Mouse (Mus musculus) kidney, postnatal 0 days (tissue): ENCODE results near the gene Phkb. TPM values are rescaled to one million over a fixed set of nuclear protein-coding genes. Genes with fewer than 3 reads are reported as not detected.
A peak's percentile ranks its signal among the peaks of the same experiment; 100 is the strongest.
"Not testable (repeated sequence)": the region's sequence is repeated elsewhere in the genome, so short reads cannot be mapped to it uniquely, and the experiment has no call there.

ENCODE experiments used
- ATAC-seq: fragments of 200-750 bp; cut with Nextera tagmentation; replicated peaks from 2 replicates; pipeline ENCODE4 v1.8.0; 2017; ENCODE audit warnings: low read depth, moderate number of reproducible peaks, moderate TSS enrichment, moderate library complexity; ENCODE audit not compliant: low FRiP score
- DNase-seq: peaks from one replicate; pipeline ENCODE4 v3.0.0-alpha.2; 2016; ENCODE audit warnings: low spot score
- H3K27ac ChIP-seq: fragments of 300-500 bp; sonication (generic); 2 replicates; pipeline ENCODE4 v1.5.1; 2014; ENCODE audit warnings: mild to moderate bottlenecking
- H3K27me3 ChIP-seq: fragments of 300-500 bp; sonication (generic); 2 replicates; pipeline ENCODE4 v1.6.1; 2014; ENCODE audit warnings: low read length, mixed read lengths; ENCODE audit not compliant: insufficient read depth
- H3K36me3 ChIP-seq: fragments of 300-500 bp; sonication (generic); 2 replicates; pipeline ENCODE4 v1.6.1; 2014; ENCODE audit warnings: low read length, mixed read lengths; ENCODE audit not compliant: insufficient read depth
- H3K4me1 ChIP-seq: fragments of 300-500 bp; sonication (generic); replicated peaks from 2 replicates; pipeline ENCODE4 v1.6.1; 2014; ENCODE audit warnings: antibody characterized with exemption, low read length, mixed read lengths; ENCODE audit not compliant: insufficient read depth
- H3K4me2 ChIP-seq: fragments of 300-500 bp; sonication (generic); 2 replicates; pipeline ENCODE4 v1.6.1; 2014; ENCODE audit warnings: mild to moderate bottlenecking, low read length, moderate library complexity, mixed read lengths
- H3K4me3 ChIP-seq: fragments of 300-500 bp; sonication (generic); replicated peaks from 2 replicates; pipeline ENCODE4 v1.5.1; 2014; ENCODE audit warnings: low read depth, low read length
- H3K9ac ChIP-seq: fragments of 300-500 bp; sonication (generic); 2 replicates; pipeline ENCODE4 v1.6.1; 2014; ENCODE audit warnings: low read depth, low read length
- H3K9me3 ChIP-seq: fragments of 300-500 bp; sonication (generic); replicated peaks from 2 replicates; pipeline ENCODE4 v1.6.1; 2016; ENCODE audit warnings: low read length, inconsistent platforms, mixed read lengths
- CTCF ChIP-seq: IDR thresholded peaks from 2 replicates; pipeline ENCODE4 v1.5.1; 2016; ENCODE audit warnings: antibody characterized with exemption, low read depth, mild to moderate bottlenecking, moderate library complexity
- WGBS: fragments of 180-500 bp; shearing (Covaris S2); extraction: QIAGEN DNeasy Blood & Tissue Kit; methylation state at CpG from one replicate; pipeline ENCODE4 v1.1.7; 2014; 5-methylcytosine and 5-hydroxymethylcytosine counted together
- polyA plus RNA-seq: library from polyadenylated mRNA; unstranded; fragments of >200 nt; fragmentation: Nextera tagmentation; extraction: Ambion mirVana; gene quantifications from 2 replicates; pipeline ENCODE4 v1.2.1, GENCODE M21; 2015

Gene Phkb
- 43.3 and 44.8 TPM in 2 replicates for polyA plus RNA-seq

GRCm38 (mm10) chr8:85840657-85841488 is at the start of gene Phkb, which contains the start of gene Itfg1:
Gene Phkb, plus strand, starts transcription at chr8:85840959.
Gene Itfg1, minus strand, starts transcription at chr8:85840921.
- WGBS, result under 1% methylated on average over 53 of the region's 54 CpGs
- Histone ChIP-seq H3K27me3 (no peaks in the 10 kb centered on the region), H3K9ac (peak within 1 kb of the TSS; percentile 87), H3K27ac (peak within 1 kb of the TSS; percentile 94), H3K4me3 (peak within 1 kb of the TSS; percentile 75), H3K9me3 (no peaks in the 10 kb centered on the region), H3K4me2 (peak within 1 kb of the TSS; percentile 61), H3K36me3 (no peaks in the 10 kb centered on the region), H3K4me1 (peaks cover 7% of the 10 kb centered on the region; the same call in 1 of the 2 replicates)
- no peak for TF ChIP-seq CTCF
- ATAC-seq (peak; percentile 96), DNase-seq (peak; percentile 91)

GRCm38 (mm10) chr8:85796392-85796791 is 44.4 kb upstream of the Phkb start:
- ATAC-seq, result not testable (repeated sequence)

GRCm38 (mm10) chr8:85800164-85800563 is 40.6 kb upstream of the Phkb start:
- Histone ChIP-seq H3K9ac (no peak overlapping the region), H3K36me3 (0 out of 2 replicates have a peak, but pooled peaks cover 3% of the 10 kb centered on the region), H3K27me3 (no peaks in the 10 kb centered on the region), H3K27ac (no peak overlapping the region), H3K4me3 (no peak overlapping the region), H3K4me2 (no peak overlapping the region), H3K4me1 (no peaks in the 10 kb centered on the region), H3K9me3 (no peaks in the 10 kb centered on the region)
- WGBS, result 78% methylated on average over 1 of the region's 1 CpGs
- DNase-seq (no peak), ATAC-seq (no peak)
- TF ChIP-seq CTCF, result no peak

More at GRCm38 (mm10) chr8:85796392-85796791, 44.4 kb upstream of the Phkb start:
- not testable (repeated sequence) for H3K27ac ChIP-seq, DNase-seq, H3K36me3 ChIP-seq, H3K9me3 ChIP-seq, H3K4me3 ChIP-seq, H3K27me3 ChIP-seq, H3K9ac ChIP-seq, H3K4me1 ChIP-seq, H3K4me2 ChIP-seq
- 79% methylated on average over 1 of the region's 1 CpGs for WGBS

GRCm38 (mm10) chr8:85801408-85801807 is 39.4 kb upstream of the Phkb start:
- ATAC-seq, result no peak
- TF ChIP-seq CTCF, result no peak
- DNase-seq, result no peak
- Histone ChIP-seq H3K4me3 (no peak overlapping the region), H3K9me3 (no peaks in the 10 kb centered on the region), H3K27me3 (no peaks in the 10 kb centered on the region), H3K4me2 (no peak overlapping the region), H3K4me1 (no peaks in the 10 kb centered on the region), H3K9ac (no peak overlapping the region), H3K36me3 (0 out of 2 replicates have a peak, but pooled peaks cover 3% of the 10 kb centered on the region), H3K27ac (no peak overlapping the region)
- WGBS, result 93% methylated on average over 1 of the region's 1 CpGs

- H3K27me3 ChIP-seq, result no peaks in the 10 kb centered on the region
Measured at GRCm38 (mm10) chr8:85813621-85814020, 27.1 kb upstream of the Phkb start.

GRCm38 (mm10) chr8:85839916-85840656 is 673 bp upstream of the Phkb start:
- ATAC-seq, result no peak
- Histone ChIP-seq H3K4me3 (peak overlapping the region; percentile 75), H3K9me3 (no peaks in the 10 kb centered on the region), H3K36me3 (no peaks in the 10 kb centered on the region), H3K4me1 (peaks cover 7% of the 10 kb centered on the region; the same call in 1 of the 2 replicates), H3K27me3 (no peaks in the 10 kb centered on the region), H3K4me2 (peak overlapping the region; percentile 61), H3K27ac (peak overlapping the region; percentile 94), H3K9ac (peak overlapping the region; percentile 87)
- peak; percentile 72 for DNase-seq
- TF ChIP-seq CTCF, result no peak
- 1% methylated on average over 21 of the region's 21 CpGs for WGBS

More at GRCm38 (mm10) chr8:85813621-85814020, 27.1 kb upstream of the Phkb start:
- Histone ChIP-seq H3K9ac (no peak overlapping the region), H3K9me3 (no peaks in the 10 kb centered on the region), H3K4me3 (no peak overlapping the region), H3K4me1 (no peaks in the 10 kb centered on the region), H3K27ac (no peak overlapping the region), H3K4me2 (no peak overlapping the region), H3K36me3 (no peaks in the 10 kb centered on the region)
- TF ChIP-seq CTCF, result no peak
- DNase-seq, result no peak
- ATAC-seq, result no peak
